Mouse (Mus musculus) monocyte, adult 2 months (primary cell): ENCODE data around the gene Plbd1.

Source experiments
- DNase-seq, 2 experiments: peaks; one replicate each; pipeline ENCODE4 v3.0.0; 2022; ENCODE audit warnings: low spot score in 2 of 2, low read depth in 1 of 2

The Plbd1 gene

DNA sequence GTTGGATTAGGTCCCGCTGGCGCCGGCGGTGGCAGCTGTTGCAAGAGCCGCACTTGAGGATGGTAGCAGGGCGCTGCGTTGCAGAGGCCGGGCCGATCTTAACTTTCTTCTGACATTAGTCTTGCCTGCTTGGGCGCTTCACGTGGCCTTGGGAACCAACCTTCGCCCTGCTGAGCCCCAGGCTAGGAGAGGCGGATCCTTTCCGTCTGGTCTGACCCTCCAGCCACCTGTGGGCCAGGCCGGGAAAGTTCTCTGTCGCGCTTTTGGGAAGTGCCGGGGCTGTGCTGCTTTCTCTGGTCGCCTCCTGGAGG lies at the start of gene Plbd1:
Gene Plbd1, minus strand, starts transcription at position 223 of the 311 bp plus-strand sequence.
- DNase-seq: peak; percentile 20 to 36

DNA sequence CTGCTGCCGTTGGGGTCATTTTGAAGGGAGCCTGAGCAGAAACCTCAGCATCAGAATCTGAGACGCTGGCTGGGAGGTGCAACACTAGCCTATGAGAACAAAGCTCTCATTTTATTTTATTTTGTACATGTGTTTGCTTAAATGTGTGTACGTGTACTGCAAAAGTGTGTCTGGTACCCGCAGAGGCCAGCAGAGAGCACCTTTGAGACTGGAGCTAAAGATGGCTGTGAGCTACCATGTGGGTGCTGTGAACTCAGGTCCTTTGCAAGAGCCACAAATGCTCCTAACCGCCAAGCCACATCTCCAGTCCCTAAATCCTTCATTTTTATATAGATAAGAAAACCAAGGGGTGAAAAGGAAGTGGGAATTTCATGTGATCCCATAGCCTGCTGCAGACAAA lies 48.7 kb upstream of the Plbd1 start:
- DNase-seq: no peak

GRCm38 (mm10) chr6:136708597-136708996 lies 46.9 kb upstream of the Plbd1 start:
- DNase-seq: no peak

DNA sequence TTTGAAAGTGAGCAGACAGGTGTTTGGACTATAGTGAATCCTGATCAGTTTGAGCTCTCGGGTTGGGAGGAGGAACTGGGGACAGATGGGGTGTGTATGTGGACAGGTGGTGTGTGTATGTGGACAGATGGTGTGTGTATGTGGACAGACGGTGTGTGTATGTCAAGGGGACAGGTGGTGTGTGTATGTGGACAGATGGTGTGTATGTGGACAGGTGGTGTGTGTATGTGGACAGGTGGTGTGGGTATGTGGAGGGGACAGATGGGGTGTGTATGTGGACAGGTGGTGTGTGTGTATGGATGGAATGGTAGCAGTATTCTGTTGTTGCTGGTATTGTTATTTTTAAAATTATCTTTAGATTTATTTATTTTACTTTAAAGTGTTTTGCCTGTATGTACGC lies 40.1 kb upstream of the Plbd1 start:
- DNase-seq: no peak

GRCm38 (mm10) chr6:136701185-136701584 lies 39.5 kb upstream of the Plbd1 start:
- no peak for DNase-seq

- DNase-seq: no peak
Observed at GRCm38 (mm10) chr6:136691314-136691713, 29.6 kb upstream of the Plbd1 start.

DNA sequence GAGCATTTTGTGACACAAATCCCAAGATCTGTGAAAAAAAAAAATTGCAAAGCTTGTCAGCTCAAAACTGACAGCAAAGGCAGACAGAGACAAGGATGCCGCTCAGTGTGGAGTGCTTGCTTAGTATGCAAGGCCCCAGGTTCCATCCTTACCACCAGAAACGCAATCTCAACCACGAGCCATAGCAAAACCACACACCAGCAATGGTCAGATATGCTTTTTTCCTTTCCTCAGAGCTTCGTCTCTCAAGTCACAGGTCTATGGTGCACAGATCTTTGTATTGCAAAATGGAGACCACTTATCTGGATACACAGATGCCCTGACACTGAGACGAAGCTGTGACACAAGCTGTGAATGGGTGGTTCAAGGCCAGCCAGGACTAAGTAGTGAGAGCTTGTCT lies 28.8 kb upstream of the Plbd1 start:
- no peak for DNase-seq

DNA sequence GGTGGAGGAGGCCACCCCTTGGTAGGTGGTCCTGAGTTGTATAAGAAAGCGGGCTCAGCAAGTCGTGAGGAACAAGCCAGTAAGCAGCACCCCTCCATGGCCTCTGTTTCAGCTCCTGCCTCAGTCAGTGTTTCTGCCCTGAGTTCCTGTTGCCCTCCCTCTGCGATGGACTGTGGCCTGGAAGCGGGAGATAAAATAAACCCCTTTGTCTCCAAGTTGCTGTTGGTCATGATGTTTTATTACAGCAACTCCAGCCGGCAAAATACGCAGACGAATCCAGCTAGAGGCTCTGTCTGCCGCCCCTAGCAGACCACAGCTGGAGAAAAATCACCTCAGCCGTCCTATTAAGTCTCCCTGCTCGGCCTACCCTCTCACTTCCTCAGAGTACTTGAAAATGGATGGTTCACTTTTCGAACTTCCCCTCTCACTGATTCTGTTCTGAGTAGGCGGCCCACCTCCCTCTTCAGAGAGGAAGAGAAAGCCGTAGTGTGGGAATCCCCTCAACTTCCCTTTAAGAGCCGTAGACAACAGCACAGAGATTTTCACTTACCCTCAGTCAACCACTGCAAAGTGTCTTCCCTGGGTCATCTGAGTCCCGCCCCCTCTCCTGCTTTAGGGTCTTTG lies 28.2 kb upstream of the Plbd1 start:
- DNase-seq: peak; percentile 74 to 76

- no peak for DNase-seq
Observed at GRCm38 (mm10) chr6:136685433-136685832, 23.7 kb upstream of the Plbd1 start.

- peak; percentile 70 to 75 for DNase-seq
Observed at GRCm38 (mm10) chr6:136683410-136684334, 21.9 kb upstream of the Plbd1 start.

GRCm38 (mm10) chr6:136679381-136679780 lies 17.7 kb upstream of the Plbd1 start:
- DNase-seq: no peak

DNA sequence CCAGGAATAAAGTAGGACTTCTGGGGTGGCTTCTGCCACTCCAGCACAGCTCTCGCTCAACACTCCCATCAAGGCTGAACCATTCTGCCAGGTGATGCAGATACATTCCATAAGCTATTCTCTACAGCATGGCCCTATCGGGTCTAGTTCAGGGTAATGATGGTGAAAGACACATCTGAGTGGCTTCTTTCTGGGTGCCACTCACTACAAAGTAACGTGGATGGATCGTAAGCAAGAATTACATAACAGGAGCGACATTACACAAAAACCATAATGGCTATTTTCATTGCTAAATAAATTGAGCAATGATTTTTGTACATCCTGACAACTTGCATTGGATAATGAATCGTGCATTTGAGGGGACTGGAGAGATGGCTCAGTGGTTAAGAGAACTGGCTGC lies 13.2 kb upstream of the Plbd1 start:
- no peak for DNase-seq

- DNase-seq: no peak
Observed at GRCm38 (mm10) chr6:136672467-136672866, 10.7 kb upstream of the Plbd1 start.

DNA sequence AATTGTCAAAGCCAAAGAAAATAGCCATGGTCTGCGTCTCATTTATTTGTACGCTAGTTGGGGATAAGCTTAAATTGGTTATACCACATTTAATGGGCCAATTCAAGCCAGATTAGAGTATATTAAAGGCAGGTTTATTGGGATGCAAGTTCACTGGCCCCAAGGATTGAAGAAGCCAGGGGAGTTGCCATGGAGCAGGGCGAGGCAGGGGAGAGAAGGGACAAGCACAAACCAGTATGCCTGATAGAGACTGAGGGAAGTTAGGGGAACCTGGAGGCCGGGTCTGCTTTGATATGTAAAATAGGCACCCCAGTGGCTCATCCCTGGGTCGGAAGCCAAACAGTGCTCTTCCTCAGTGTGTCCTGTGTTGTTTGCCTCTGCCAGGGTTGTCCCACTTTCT lies 7.5 kb upstream of the Plbd1 start:
- DNase-seq: no peak

- DNase-seq: no peak
Observed at GRCm38 (mm10) chr6:136668266-136668986, 6.7 kb upstream of the Plbd1 start.

DNA sequence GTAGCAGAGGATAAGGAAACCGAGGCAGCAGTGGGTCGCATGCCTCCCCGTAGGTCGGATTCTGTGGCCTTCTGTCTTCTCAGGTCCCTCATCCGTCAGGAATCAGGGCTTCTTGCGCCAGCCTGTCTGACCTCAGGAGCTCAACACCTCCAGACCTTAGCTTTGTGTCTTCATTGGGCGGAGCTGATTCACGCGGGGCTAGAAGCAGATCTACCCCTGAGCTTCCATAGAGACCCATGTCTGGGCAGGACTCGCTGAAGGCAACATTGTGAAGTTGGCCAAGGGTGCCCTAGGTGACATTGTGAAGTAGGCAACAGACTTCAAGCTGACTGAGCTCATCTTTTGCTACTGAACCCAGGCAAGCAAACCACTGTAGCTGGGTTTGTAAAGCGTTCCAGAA lies 335 bp upstream of the Plbd1 start:
- DNase-seq: no peak

GRCm38 (mm10) chr6:136660831-136661705 lies 660 bp downstream of the Plbd1 start:
- DNase-seq: no peak

GRCm38 (mm10) chr6:136659226-136659625 lies 2.5 kb downstream of the Plbd1 start:
- DNase-seq: peak; percentile 68 to 73

DNA sequence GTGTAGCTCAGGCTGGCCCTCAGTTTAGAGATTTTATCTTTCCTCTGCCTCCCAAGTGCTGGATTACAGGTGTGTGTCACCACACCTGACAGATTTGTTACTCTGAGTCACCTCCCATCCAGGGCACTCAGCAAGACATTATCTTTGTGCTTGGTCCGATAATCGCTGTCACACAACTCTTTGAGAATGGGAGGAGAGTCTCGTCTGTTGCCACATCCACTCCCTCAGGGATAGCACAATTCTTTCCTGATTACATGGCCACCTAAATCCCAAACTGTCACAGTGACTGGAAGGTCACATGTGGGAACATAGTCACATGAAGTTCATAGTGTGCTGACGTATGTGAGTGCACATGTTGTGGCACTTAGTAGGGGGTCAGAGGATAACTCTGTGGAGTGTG lies 3.4 kb downstream of the Plbd1 start:
- no peak for DNase-seq

GRCm38 (mm10) chr6:136655786-136656185 lies 5.9 kb downstream of the Plbd1 start:
- DNase-seq: no peak

DNA sequence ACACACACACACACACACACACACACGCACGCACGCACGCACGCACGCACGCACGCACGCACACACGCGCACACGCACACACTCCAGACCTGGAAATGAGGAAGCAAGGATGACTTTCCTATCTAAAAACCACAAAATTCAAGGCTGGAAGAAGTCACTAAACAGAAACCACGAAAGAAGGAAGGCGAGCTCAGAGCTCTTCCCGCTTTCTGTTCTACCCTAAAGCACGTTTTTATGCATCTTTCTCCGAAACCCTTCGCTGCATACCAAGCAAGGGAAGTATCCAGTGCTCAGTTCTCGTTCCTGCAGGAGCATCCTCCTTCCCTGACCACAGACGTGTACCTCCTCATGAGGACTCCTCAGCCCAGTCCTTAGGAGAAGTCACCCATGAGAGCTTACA lies 7.3 kb downstream of the Plbd1 start:
- peak in 1 of 2 experiments; percentile 10 for DNase-seq
